ENCODE assay signal across 28 mouse cellular contexts in the genomic region with DNA sequence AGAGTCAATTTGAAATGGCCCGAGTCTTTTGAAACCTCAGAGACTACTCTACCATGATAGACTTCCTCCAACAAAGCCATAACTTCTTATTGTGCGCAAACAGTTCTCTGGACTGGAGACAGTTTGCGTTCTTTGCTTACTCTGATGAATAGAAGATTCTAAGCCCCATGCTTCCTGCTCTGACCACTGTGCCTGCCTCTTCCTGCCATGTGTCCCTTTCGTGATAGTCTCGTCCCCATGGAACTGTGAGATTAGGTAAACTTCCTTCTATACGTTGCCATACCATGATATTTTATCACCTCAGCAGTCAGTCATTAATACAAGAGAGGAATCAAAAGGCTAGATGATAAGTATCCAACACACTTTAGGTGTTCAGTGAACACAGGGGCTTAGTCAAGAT. TPM values are rescaled to one million over a fixed set of nuclear protein-coding genes. Genes with fewer than 3 reads are reported as not detected.
DNase-seq lines count a peak whose midpoint lies in the region; ATAC-seq and TF ChIP-seq lines count a peak whose summit lies in the region.
"Had no signal": no experiment of that assay in that cellular context is flagged by ENCODE, and none has a peak within 500 bp of the region (broad histone marks: within the 10 kb centered on the region; RNA-seq: fewer than 3 reads in every experiment).

No protein-coding gene starts in this region.

- no peak for TF ChIP-seq RAD21 in CH12.LX (IDR thresholded peaks at IDR 0.05; ENCODE audit: low read depth, low read length)

- dilution Hi-C loops in CH12.LX (cut with MboI; ENCODE audit: extremely low pct_ligation_motif_present, extremely low pct_unique_long_range_greater_than_20kb, low sequenced_read_pairs): no loop called here

- peaks cover 2% of the 10 kb centered on the region for H3K79me2 ChIP-seq in CH12.LX (replicated peaks; ENCODE audit: control insufficient read depth, extremely low read depth, insufficient read depth, poor library complexity, severe bottlenecking)

- TF ChIP-seq EP300 in CH12.LX (IDR thresholded peaks at IDR 0.05; ENCODE audit: low read length): no peak

- no peak overlapping the region for H3K4me2 ChIP-seq in lung, embryonic 14.5 days
- H3K4me2 ChIP-seq in CH12.LX (ENCODE audit: insufficient read depth, low read depth, poor library complexity, severe bottlenecking): 0 out of 2 replicates have a peak overlapping the region, but pooled peaks have one; percentile 35
- H3K4me2 ChIP-seq: embryonic facial prominence, embryonic 12.5 days; forebrain, embryonic 12.5 days; heart, embryonic 11.5 days; hindbrain, embryonic 15.5 days; neural tube, embryonic 15.5 days had no signal

- no peak for DNase-seq in lung, embryonic 14.5 days
- DNase-seq in lung, postnatal 25 days (ENCODE audit: low spot score): no peak
- DNase-seq in CH12.LX (ENCODE audit: extremely low read depth): no peak
- DNase-seq in splenic B cell, adult 2 months (ENCODE audit: low read depth, low spot score): peak; percentile 48
- no peak for DNase-seq in left cerebral cortex, postnatal 4 days
- DNase-seq in c-Kit-positive CD71-positive TER-119-positive erythroid progenitor cells, embryonic 14.5 days (ENCODE audit: low spot score): no peak
- DNase-seq: cerebellum, adult 18-20 months; right cerebral cortex, adult 18-20 months had no signal

- WGBS in lung, embryonic 14.5 days: 70% methylated on average over 6 of the region's 6 CpGs

- no peak for ATAC-seq in lung, embryonic 14.5 days (ENCODE audit: insufficient read depth)
- ATAC-seq in common myeloid progenitor, adult 5-6 weeks (replicated peaks; ENCODE audit: low read depth, poor library complexity, severe bottlenecking): peak; percentile 24; the same call in 1 of the 2 replicates

- H3K9ac ChIP-seq in lung, embryonic 14.5 days: no peak overlapping the region
- no peak overlapping the region for H3K9ac ChIP-seq in CH12.LX (ENCODE audit: insufficient read depth, low read depth)
- H3K9ac ChIP-seq: embryonic facial prominence, embryonic 12.5 days; forebrain, embryonic 12.5 days; hindbrain, embryonic 15.5 days; neural tube, embryonic 15.5 days had no signal

- H3K9me3 ChIP-seq in lung, embryonic 14.5 days (ENCODE audit: low read depth, low read length): no peaks in the 10 kb centered on the region
- no peaks in the 10 kb centered on the region for H3K9me3 ChIP-seq in CH12.LX (replicated peaks; ENCODE audit: low read length)
- H3K9me3 ChIP-seq: embryonic facial prominence, embryonic 12.5 days; forebrain, embryonic 12.5 days; hindbrain, embryonic 15.5 days; limb, embryonic 10.5 days; neural tube, embryonic 15.5 days had no signal

- no peaks in the 10 kb centered on the region for H3K36me3 ChIP-seq in lung, embryonic 14.5 days (ENCODE audit: insufficient read depth)
- no peaks in the 10 kb centered on the region for H3K36me3 ChIP-seq in CH12.LX (replicated peaks in 1 of 2; ENCODE audit: control insufficient read depth in 1 of 2, insufficient read depth in 1 of 2, low read length in 1 of 2)
- no peaks in the 10 kb centered on the region for H3K36me3 ChIP-seq in splenic B cell, adult 2 months (ENCODE audit: control insufficient read depth, insufficient read depth, low read length, poor library complexity, severe bottlenecking)
- H3K36me3 ChIP-seq: embryonic facial prominence, embryonic 12.5 days; forebrain, embryonic 12.5 days; hindbrain, embryonic 15.5 days; limb, embryonic 10.5 days; neural tube, embryonic 15.5 days had no signal

- H3K27ac ChIP-seq in lung, embryonic 14.5 days (ENCODE audit: low read depth): peak overlapping the region; percentile 30; the same call in 1 of the 2 replicates
- H3K27ac ChIP-seq in CH12.LX (ENCODE audit: insufficient read depth, low read depth): no peak overlapping the region
- H3K27ac ChIP-seq: embryonic facial prominence, embryonic 12.5 days; forebrain, embryonic 12.5 days; gastrocnemius, adult 2 months; hindbrain, embryonic 15.5 days; limb, embryonic 10.5 days; neural tube, embryonic 15.5 days had no signal

- intact Hi-C loops in left cerebral cortex, postnatal 4 days (cut with DNase I): no loop called here

- TF ChIP-seq POLR2A in CH12.LX (IDR thresholded peaks at IDR 0.05; ENCODE audit: low read depth, low read length): no peak

- H3K4me1 ChIP-seq in lung, embryonic 14.5 days (ENCODE audit: insufficient read depth): no peaks in the 10 kb centered on the region
- peaks cover 3 to 10% of the 10 kb centered on the region in 2 experiments; a peak in 2 of 4 replicates for H3K4me1 ChIP-seq in CH12.LX (ENCODE audit: control insufficient read depth in 1 of 2, insufficient read depth in 2 of 2)
- H3K4me1 ChIP-seq: embryonic facial prominence, embryonic 12.5 days; forebrain, embryonic 12.5 days; hindbrain, embryonic 15.5 days; limb, embryonic 10.5 days; neural tube, embryonic 15.5 days had no signal

- H3K27me3 ChIP-seq in lung, embryonic 14.5 days (ENCODE audit: insufficient read depth, low read length): no peaks in the 10 kb centered on the region
- H3K27me3 ChIP-seq in CH12.LX (replicated peaks): peaks cover 9% of the 10 kb centered on the region
- H3K27me3 ChIP-seq in splenic B cell, adult 2 months (ENCODE audit: control insufficient read depth, insufficient read depth, low read length, poor library complexity, severe bottlenecking): no peaks in the 10 kb centered on the region
- H3K27me3 ChIP-seq: embryonic facial prominence, embryonic 12.5 days; hindbrain, embryonic 15.5 days; neural tube, embryonic 15.5 days had no signal

- in situ Hi-C loops in CH12.LX (cut with MboI; ENCODE audit: low pct_ligation_motif_present, low pct_unique_long_range_greater_than_20kb, low sequenced_read_pairs): no loop called here

- TF ChIP-seq CTCF in lung, embryonic 14.5 days (IDR thresholded peaks at IDR 0.05; ENCODE audit: low read depth): no peak
- TF ChIP-seq CTCF in CH12.LX (conservative IDR thresholded peaks at IDR 0.05 in 1 of 2, IDR thresholded peaks at IDR 0.05 in 1 of 2; ENCODE audit: low read depth in 2 of 2, low read length in 2 of 2): no peak

- H3K4me3 ChIP-seq in lung, embryonic 14.5 days (ENCODE audit: low read depth, low read length): no peak overlapping the region
- no peak overlapping the region for H3K4me3 ChIP-seq in CH12.LX (replicated peaks in 1 of 3; ENCODE audit: low read depth in 2 of 3, low read length in 2 of 3, poor library complexity in 1 of 3)
- H3K4me3 ChIP-seq: embryonic facial prominence, embryonic 12.5 days; forebrain, embryonic 12.5 days; gastrocnemius, adult 2 months; hindbrain, embryonic 15.5 days; limb, embryonic 10.5 days; neural tube, embryonic 15.5 days had no signal

TF ChIP-seq in CH12.LX, 34 proteins besides CTCF, POLR2A, EP300 and RAD21:
- TF ChIP-seq RCOR1 (conservative IDR thresholded peaks at IDR 0.05; ENCODE audit: low read depth, low read length): no peak
- TF ChIP-seq ZNF384 (IDR thresholded peaks at IDR 0.05; ENCODE audit: low read depth, low read length): no peak
- no peak for TF ChIP-seq SIN3A (IDR thresholded peaks at IDR 0.05; ENCODE audit: low read length)
- TF ChIP-seq ETS1 (conservative IDR thresholded peaks at IDR 0.05; ENCODE audit: low read depth, low read length): no peak
- no peak for TF ChIP-seq MEF2A (IDR thresholded peaks at IDR 0.05; ENCODE audit: borderline replicate concordance, low read depth, low read length)
- TF ChIP-seq MYC (IDR thresholded peaks at IDR 0.05; ENCODE audit: low read depth, low read length): no peak
- no peak for TF ChIP-seq BHLHE40 (IDR thresholded peaks at IDR 0.05; ENCODE audit: low read depth, low read length)

RNA-seq across cellular contexts. Expression of a gene that starts 4.5 kb away (rescaled TPM):
- polyA plus RNA-seq in lung, embryonic 14.5 days (2014; fragmentation: Nextera tagmentation; extraction: Ambion mirVana): 117 TPM in 2 replicates
- total RNA-seq in CH12.LX (2012; rRNA removed) (40.0 and 42.2 TPM in 2 replicates), CH12.LX (2014; rRNA removed) (51.6 and 55.2 TPM in 2 replicates)
- polyA plus RNA-seq in CH12.LX (2012; ENCODE audit: insufficient read length, low read depth): 16.1 and 19.1 TPM in 2 replicates
- total RNA-seq in common myeloid progenitor, adult 5-6 weeks (2017): 91.1 and 99.9 TPM in 2 replicates
- 100 to 1,000 TPM; 105 to 106 TPM for total RNA-seq in left cerebral cortex, postnatal 4 days (2021)

RNA-seq across cellular contexts. Expression of a gene that starts 5.1 kb away (rescaled TPM):
- 1.1 TPM in 2 replicates for polyA plus RNA-seq in lung, embryonic 14.5 days (2014; fragmentation: Nextera tagmentation; extraction: Ambion mirVana)
- total RNA-seq in CH12.LX (2012; rRNA removed): 10.2 and 11.9 TPM in 2 replicates
- not detected in 2 replicates for total RNA-seq in CH12.LX (2014; rRNA removed)
- polyA plus RNA-seq in CH12.LX (2012; ENCODE audit: insufficient read length, low read depth): 0.49 TPM in 1 of 2 replicates, not detected in the other
- total RNA-seq in common myeloid progenitor, adult 5-6 weeks (2017): 2.9 TPM in 1 of 2 replicates, not detected in the other
- 1 to 10 TPM; 1.5 to 1.7 TPM for total RNA-seq in left cerebral cortex, postnatal 4 days (2021)
- total RNA-seq: hematopoietic stem cell, adult 5-6 weeks had no signal
- polyA plus RNA-seq: liver, adult 2 months had no signal

RNA-seq across cellular contexts. Expression of a gene that starts 27.9 kb away (rescaled TPM):
- polyA plus RNA-seq in lung, embryonic 14.5 days (2014; fragmentation: Nextera tagmentation; extraction: Ambion mirVana): not detected in 2 replicates
- total RNA-seq in CH12.LX (2012; rRNA removed) (not detected in 2 replicates), CH12.LX (2014; rRNA removed) (not detected in 2 replicates)
- polyA plus RNA-seq in CH12.LX (2012; ENCODE audit: insufficient read length, low read depth): not detected in 2 replicates
- not detected in 2 replicates for total RNA-seq in common myeloid progenitor, adult 5-6 weeks (2017)
- total RNA-seq in left cerebral cortex, postnatal 4 days (2021): not detected
- total RNA-seq: adrenal gland, postnatal 10 days; gastrocnemius, adult 2 months; hematopoietic stem cell, adult 5-6 weeks; layer of hippocampus, adult 18-20 months; layer of hippocampus, postnatal 14 days; left cerebral cortex, adult 8-10 months; liver, adult 2 months had no signal
- polyA plus RNA-seq: C2C12; embryonic facial prominence, embryonic 12.5 days; forebrain, embryonic 12.5 days; heart, embryonic 11.5 days; heart, postnatal 0 days; hindbrain, embryonic 15.5 days; intestine, embryonic 14.5 days; liver, adult 2 months; neural tube, embryonic 15.5 days; testis, adult 2 months; urinary bladder, adult 2 months had no signal

RNA-seq across cellular contexts. Expression of a gene that starts 33.2 kb away (rescaled TPM):
- polyA plus RNA-seq in lung, embryonic 14.5 days (2014; fragmentation: Nextera tagmentation; extraction: Ambion mirVana): 0.27 and 0.33 TPM in 2 replicates
- total RNA-seq in CH12.LX (2012; rRNA removed): not detected in 2 replicates
- not detected in 2 replicates for total RNA-seq in CH12.LX (2014; rRNA removed)
- not detected in 2 replicates for polyA plus RNA-seq in CH12.LX (2012; ENCODE audit: insufficient read length, low read depth)
- not detected in 2 replicates for total RNA-seq in common myeloid progenitor, adult 5-6 weeks (2017)
- not detected for total RNA-seq in left cerebral cortex, postnatal 4 days (2021)
- total RNA-seq: gastrocnemius, adult 2 months; hematopoietic stem cell, adult 5-6 weeks; layer of hippocampus, adult 18-20 months; layer of hippocampus, postnatal 14 days; left cerebral cortex, adult 8-10 months; liver, adult 2 months had no signal
- polyA plus RNA-seq: C2C12; gonadal fat pad, adult 2 months; liver, adult 2 months; testis, adult 2 months had no signal

RNA-seq across cellular contexts. Expression of a gene that starts 35.6 kb away (rescaled TPM):
- not detected in 2 replicates for polyA plus RNA-seq in lung, embryonic 14.5 days (2014; fragmentation: Nextera tagmentation; extraction: Ambion mirVana)
- total RNA-seq in CH12.LX (2012; rRNA removed): not detected in 2 replicates
- not detected in 2 replicates for total RNA-seq in CH12.LX (2014; rRNA removed)
- polyA plus RNA-seq in CH12.LX (2012; ENCODE audit: insufficient read length, low read depth): not detected in 2 replicates
- not detected in 2 replicates for total RNA-seq in common myeloid progenitor, adult 5-6 weeks (2017)
- not detected for total RNA-seq in left cerebral cortex, postnatal 4 days (2021)
- total RNA-seq: adrenal gland, postnatal 10 days; gastrocnemius, adult 2 months; hematopoietic stem cell, adult 5-6 weeks; layer of hippocampus, adult 18-20 months; layer of hippocampus, postnatal 14 days; left cerebral cortex, adult 8-10 months; liver, adult 2 months had no signal
- polyA plus RNA-seq: C2C12; embryonic facial prominence, embryonic 12.5 days; forebrain, embryonic 12.5 days; gonadal fat pad, adult 2 months; heart, embryonic 11.5 days; heart, postnatal 0 days; hindbrain, embryonic 15.5 days; intestine, embryonic 14.5 days; limb, embryonic 10.5 days; liver, adult 2 months; neural tube, embryonic 15.5 days; urinary bladder, adult 2 months had no signal
